In genomic region chr9:35019372-35019771, GRCm38 (mm10) we compare ENCODE assay signal across 9 mouse cellular contexts.
DNase-seq lines count a peak whose midpoint lies in the region; ATAC-seq and TF ChIP-seq lines count a peak whose summit lies in the region.
"Had no signal": no experiment of that assay in that cellular context is flagged by ENCODE, and none has a peak within 500 bp of the region (broad histone marks: within the 10 kb centered on the region; RNA-seq: fewer than 3 reads in every experiment).

No protein-coding gene starts in this region.

- peak overlapping the region; percentile 7 for H3K4me3 ChIP-seq in megakaryocyte, embryonic 14.5 days (replicated peaks)
- H3K4me3 ChIP-seq in cortical plate, adult 2 months (ENCODE audit: insufficient read depth, low read length): no peak overlapping the region
- H3K4me3 ChIP-seq in hindbrain, embryonic 10.5 days: no peak overlapping the region

- TF ChIP-seq POLR2A in cortical plate, adult 2 months (IDR thresholded peaks at IDR 0.05; ENCODE audit: extremely low read depth, insufficient read depth, low read length): no peak

- H3K36me3 ChIP-seq in megakaryocyte, embryonic 14.5 days (replicated peaks; ENCODE audit: low read length): peaks cover 5% of the 10 kb centered on the region
- no peaks in the 10 kb centered on the region for H3K36me3 ChIP-seq in hindbrain, embryonic 10.5 days
- H3K36me3 ChIP-seq in splenic B cell, adult 2 months (ENCODE audit: control insufficient read depth, insufficient read depth, low read length, poor library complexity, severe bottlenecking): no peaks in the 10 kb centered on the region

- DNase-seq in hindbrain, embryonic 10.5 days (ENCODE audit: low spot score): peak; percentile 39
- DNase-seq in layer of hippocampus, adult 9-10 months (ENCODE audit: low spot score): peak; percentile 74
- peak; percentile 10 for DNase-seq in splenic B cell, adult 2 months (ENCODE audit: low read depth, low spot score)
- DNase-seq in T-cell, adult 2 months (ENCODE audit: low spot score): no peak

- peak; percentile 91 for TF ChIP-seq CTCF in cortical plate, adult 2 months (IDR thresholded peaks at IDR 0.05; ENCODE audit: extremely low read depth, insufficient read depth, low read length)

- peaks cover 5% of the 10 kb centered on the region for H3K9me3 ChIP-seq in megakaryocyte, embryonic 14.5 days
- no peaks in the 10 kb centered on the region for H3K9me3 ChIP-seq in hindbrain, embryonic 10.5 days

- no peak overlapping the region for H3K27ac ChIP-seq in cortical plate, adult 2 months (ENCODE audit: insufficient read depth, low read length)
- H3K27ac ChIP-seq in hindbrain, embryonic 10.5 days: no peak overlapping the region
- H3K27ac ChIP-seq: macrophage had no signal

- H3K27me3 ChIP-seq in megakaryocyte, embryonic 14.5 days (replicated peaks): peaks cover 31% of the 10 kb centered on the region
- H3K27me3 ChIP-seq in hindbrain, embryonic 10.5 days (ENCODE audit: insufficient read depth, poor library complexity, severe bottlenecking): peaks cover 20% of the 10 kb centered on the region
- H3K27me3 ChIP-seq in splenic B cell, adult 2 months (ENCODE audit: control insufficient read depth, insufficient read depth, low read length, poor library complexity, severe bottlenecking): no peaks in the 10 kb centered on the region

- peaks cover 41% of the 10 kb centered on the region for H3K4me1 ChIP-seq in megakaryocyte, embryonic 14.5 days
- H3K4me1 ChIP-seq in cortical plate, adult 2 months (ENCODE audit: control insufficient read depth, insufficient read depth, low read length): peaks cover 3% of the 10 kb centered on the region; the same call in 1 of the 2 replicates
- H3K4me1 ChIP-seq in hindbrain, embryonic 10.5 days (replicated peaks): peaks cover 12% of the 10 kb centered on the region

- 16% methylated on average over 3 of the region's 3 CpGs for WGBS in hindbrain, embryonic 10.5 days

- ATAC-seq in megakaryocyte, adult 5-6 weeks (ENCODE audit: poor library complexity, severe bottlenecking): no peak
- ATAC-seq in megakaryocyte progenitor cell, adult 5-6 weeks (replicated peaks; ENCODE audit: poor library complexity): 0 out of 2 replicates have a peak, but pooled peaks have one; percentile 21
